27 mouse cellular contexts compared by ENCODE assay signal in the genomic region with DNA sequence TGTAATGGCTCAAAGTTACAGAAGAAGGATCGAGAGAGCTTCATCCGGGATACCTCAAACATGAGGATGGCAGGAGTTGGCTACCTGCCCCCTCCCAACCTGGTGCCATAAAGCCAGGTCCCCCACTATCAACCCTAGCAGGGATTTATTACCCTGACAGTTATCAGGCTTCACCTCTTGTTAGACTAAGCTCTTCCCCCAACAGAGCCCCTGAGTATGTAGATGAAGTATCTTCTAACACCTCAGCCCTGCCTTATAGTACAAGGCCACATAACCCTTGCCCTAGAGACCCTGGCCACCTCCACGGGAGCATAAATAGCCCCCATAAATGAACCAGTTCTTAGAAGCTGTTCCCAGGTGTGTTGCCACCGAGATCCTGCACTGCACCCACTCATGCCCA.
"Had no signal": no experiment of that assay in that cellular context is flagged by ENCODE, and none has a peak within 500 bp of the region (broad histone marks: within the 10 kb centered on the region; RNA-seq: fewer than 3 reads in every experiment).

No protein-coding gene starts in this region.

- H3K36me3 ChIP-seq: embryonic facial prominence, embryonic 10.5 days; embryonic facial prominence, embryonic 12.5 days; embryonic facial prominence, embryonic 13.5 days; embryonic facial prominence, embryonic 15.5 days; forebrain, embryonic 10.5 days; forebrain, embryonic 12.5 days; forebrain, embryonic 15.5 days had no signal

- ATAC-seq: forebrain, embryonic 13.5 days; forebrain, embryonic 14.5 days; forebrain, embryonic 15.5 days; forebrain, embryonic 16.5 days; forebrain, postnatal 0 days had no signal

- H3K4me2 ChIP-seq: embryonic facial prominence, embryonic 12.5 days; embryonic facial prominence, embryonic 13.5 days; embryonic facial prominence, embryonic 15.5 days; forebrain, embryonic 12.5 days; forebrain, embryonic 13.5 days; forebrain, embryonic 15.5 days had no signal

- H3K27me3 ChIP-seq: embryonic facial prominence, embryonic 12.5 days; embryonic facial prominence, embryonic 13.5 days; embryonic facial prominence, embryonic 15.5 days had no signal

- H3K9ac ChIP-seq: embryonic facial prominence, embryonic 12.5 days; embryonic facial prominence, embryonic 13.5 days; embryonic facial prominence, embryonic 15.5 days; forebrain, embryonic 12.5 days; forebrain, embryonic 13.5 days; forebrain, embryonic 15.5 days; forebrain, postnatal 0 days had no signal

- H3K27ac ChIP-seq: embryonic facial prominence, embryonic 10.5 days; embryonic facial prominence, embryonic 12.5 days; embryonic facial prominence, embryonic 13.5 days; embryonic facial prominence, embryonic 15.5 days; forebrain, embryonic 10.5 days; forebrain, embryonic 12.5 days; forebrain, embryonic 13.5 days; forebrain, embryonic 15.5 days; gastrocnemius, adult 2 months had no signal

- H3K4me3 ChIP-seq: embryonic facial prominence, embryonic 10.5 days; embryonic facial prominence, embryonic 12.5 days; embryonic facial prominence, embryonic 13.5 days; embryonic facial prominence, embryonic 15.5 days; erythroblast, embryonic 14.5 days; forebrain, embryonic 10.5 days; forebrain, embryonic 12.5 days; forebrain, embryonic 13.5 days; forebrain, embryonic 15.5 days; gastrocnemius, adult 2 months had no signal

- DNase-seq: cerebellum, adult 2 months; cerebellum, adult 8-10 months; cerebellum, adult 9-10 months; cerebellum, adult 9-11 months; cerebellum, postnatal 10 days; cerebellum, postnatal 14 days; cerebellum, postnatal 25 days; cerebellum, postnatal 36 days; embryo, embryonic 11 days; forebrain, postnatal 0 days; gastrocnemius, adult 2 months; gastrocnemius, postnatal 10 days; gastrocnemius, postnatal 14 days; gastrocnemius, postnatal 25 days; gastrocnemius, postnatal 36 days; heart, adult 18-20 months had no signal

- H3K9me3 ChIP-seq: embryonic facial prominence, embryonic 10.5 days; embryonic facial prominence, embryonic 12.5 days; embryonic facial prominence, embryonic 15.5 days; forebrain, embryonic 10.5 days; forebrain, embryonic 12.5 days; forebrain, embryonic 13.5 days; forebrain, embryonic 15.5 days had no signal
